Mouse (Mus musculus): ENCODE data around the gene Pcyt2.

GRCm38 (mm10) chr11:120666617-120667016, 48.9 kb upstream of the Pcyt2 start:
- TF ChIP-seq POLR2A (IDR thresholded peaks at IDR 0.05; ENCODE audit: low read depth, low read length), result no peak
- TF ChIP-seq CTCF (IDR thresholded peaks at IDR 0.05; ENCODE audit: extremely low read depth, insufficient read length, insufficient replicate concordance, low read depth, low read length), result no peak

Measured in small intestine, adult 2 months (tissue).